Mouse (Mus musculus): Measurements from ENCODE around the gene Tgm2. TPM values are rescaled to one million over a fixed set of nuclear protein-coding genes. Genes with fewer than 3 reads are reported as not detected.

Tgm2 gene
- polyA plus RNA-seq, 2 experiments, result 6.9 to 12.1 TPM

DNA sequence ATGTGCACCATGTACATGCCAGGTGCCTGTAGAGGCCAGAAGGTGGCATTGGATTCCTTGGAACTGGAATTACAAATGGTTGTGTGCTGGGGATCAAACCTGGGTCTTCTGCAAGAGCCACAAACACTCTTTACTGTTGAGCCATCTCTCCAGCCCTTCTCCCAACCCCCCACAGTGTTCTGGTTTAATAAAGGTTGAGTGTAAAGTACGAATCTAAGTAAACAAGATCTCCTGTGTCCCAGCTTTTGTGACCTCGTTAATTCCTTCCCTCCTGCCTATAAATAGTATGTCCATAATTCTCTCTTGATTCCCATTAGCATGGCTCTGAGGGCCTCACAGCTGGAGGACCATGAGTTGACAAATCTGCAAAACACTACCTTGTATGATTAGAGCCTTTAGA lies 68.3 kb downstream of the Tgm2 start:
- Histone ChIP-seq H3K4me2 (replicated peaks; ENCODE audit: low read depth, low read length, severe bottlenecking) (no peak overlapping the region), H3K9me3 (ENCODE audit: control insufficient read depth, low read length) (no peaks in the 10 kb centered on the region), H3K27ac (replicated peaks; ENCODE audit: low read depth, low read length) (no peak overlapping the region), H3K27me3 (ENCODE audit: control insufficient read depth, insufficient read depth, low read length) (no peaks in the 10 kb centered on the region), H3K36me3 (ENCODE audit: control insufficient read depth, insufficient read depth, low read length) (peaks cover 48% of the 10 kb centered on the region), H3K4me3 (replicated peaks; ENCODE audit: low read length) (no peak overlapping the region), H3K9ac (ENCODE audit: low read depth, low read length, severe bottlenecking) (no peak overlapping the region), H3K4me1 (ENCODE audit: control insufficient read depth, insufficient read depth, low read length) (no peaks in the 10 kb centered on the region)
- ATAC-seq (ENCODE audit: low FRiP score, low read depth), result no peak
- TF ChIP-seq POLR2A (IDR thresholded peaks at IDR 0.05; ENCODE audit: borderline replicate concordance, extremely low read depth, insufficient read depth, insufficient read length), result no peak
- DNase-seq (ENCODE audit: low spot score), result no peak
- WGBS, result 30% methylated on average over 2 of the region's 2 CpGs

- H3K4me1 ChIP-seq (ENCODE audit: control insufficient read depth, insufficient read depth, low read length), result no peaks in the 10 kb centered on the region
- H3K27ac ChIP-seq (replicated peaks; ENCODE audit: low read depth, low read length), result no peak overlapping the region
- DNase-seq (ENCODE audit: low spot score), result no peak
- H3K27me3 ChIP-seq (ENCODE audit: control insufficient read depth, insufficient read depth, low read length), result no peaks in the 10 kb centered on the region
- 93% methylated on average over 6 of the region's 6 CpGs for WGBS
- H3K36me3 ChIP-seq (ENCODE audit: control insufficient read depth, insufficient read depth, low read length), result peaks cover 60% of the 10 kb centered on the region
- no peak overlapping the region for H3K4me3 ChIP-seq (replicated peaks; ENCODE audit: low read length)
- H3K4me2 ChIP-seq (replicated peaks; ENCODE audit: low read depth, low read length, severe bottlenecking), result no peak overlapping the region
- H3K9ac ChIP-seq (ENCODE audit: low read depth, low read length, severe bottlenecking), result no peak overlapping the region
- TF ChIP-seq POLR2A (IDR thresholded peaks at IDR 0.05; ENCODE audit: borderline replicate concordance, extremely low read depth, insufficient read depth, insufficient read length), result no peak
- H3K9me3 ChIP-seq (ENCODE audit: control insufficient read depth, low read length), result no peaks in the 10 kb centered on the region
- no peak for ATAC-seq (ENCODE audit: low FRiP score, low read depth)
Measured at GRCm38 (mm10) chr2:158076690-158077089, 69.5 kb downstream of the Tgm2 start.

DNA sequence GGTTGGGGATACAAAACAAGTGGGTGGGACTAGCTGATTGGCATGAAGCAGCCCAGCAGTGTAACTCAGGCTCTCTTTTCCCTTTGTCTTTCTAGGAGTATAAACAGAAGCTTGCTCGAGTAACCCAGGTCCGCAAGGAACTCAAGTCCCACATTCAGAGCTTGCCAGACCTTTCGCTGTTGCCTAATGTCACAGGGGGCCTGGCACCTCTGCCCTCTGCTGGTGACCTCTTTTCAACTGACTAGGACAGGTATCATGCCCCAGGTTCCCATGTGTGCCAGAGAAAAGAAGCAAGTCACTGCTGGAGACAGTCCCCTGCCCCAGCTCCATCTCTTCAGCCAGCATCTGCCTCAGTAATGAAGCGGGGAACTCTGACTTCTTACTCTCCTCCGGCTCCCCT lies 71.4 kb downstream of the Tgm2 start:
- 95% methylated on average over 5 of the region's 5 CpGs for WGBS
- TF ChIP-seq POLR2A (IDR thresholded peaks at IDR 0.05; ENCODE audit: borderline replicate concordance, extremely low read depth, insufficient read depth, insufficient read length), result no peak
- DNase-seq (ENCODE audit: low spot score) (no peak), ATAC-seq (ENCODE audit: low FRiP score, low read depth) (no peak)
- Histone ChIP-seq H3K27me3 (ENCODE audit: control insufficient read depth, insufficient read depth, low read length) (no peaks in the 10 kb centered on the region), H3K4me2 (replicated peaks; ENCODE audit: low read depth, low read length, severe bottlenecking) (no peak overlapping the region), H3K9ac (ENCODE audit: low read depth, low read length, severe bottlenecking) (no peak overlapping the region), H3K9me3 (ENCODE audit: control insufficient read depth, low read length) (no peaks in the 10 kb centered on the region), H3K36me3 (ENCODE audit: control insufficient read depth, insufficient read depth, low read length) (peaks cover 79% of the 10 kb centered on the region), H3K27ac (replicated peaks; ENCODE audit: low read depth, low read length) (no peak overlapping the region), H3K4me3 (replicated peaks; ENCODE audit: low read length) (no peak overlapping the region), H3K4me1 (ENCODE audit: control insufficient read depth, insufficient read depth, low read length) (no peaks in the 10 kb centered on the region)

GRCm38 (mm10) chr2:158071633-158071995 lies 74.6 kb downstream of the Tgm2 start:
- WGBS, result 91% methylated on average over 5 of the region's 5 CpGs

GRCm38 (mm10) chr2:158070885-158071632 lies 75.2 kb downstream of the Tgm2 start:
- WGBS, result 75% methylated on average over 3 of the region's 3 CpGs
- peaks cover 82% of the 10 kb centered on the region for H3K36me3 ChIP-seq (ENCODE audit: control insufficient read depth, insufficient read depth, low read length)

More at GRCm38 (mm10) chr2:158071633-158071995, 74.6 kb downstream of the Tgm2 start:
- TF ChIP-seq POLR2A (IDR thresholded peaks at IDR 0.05; ENCODE audit: borderline replicate concordance, extremely low read depth, insufficient read depth, insufficient read length), result no peak
- DNase-seq (ENCODE audit: low spot score), result no peak
- Histone ChIP-seq H3K27ac (replicated peaks; ENCODE audit: low read depth, low read length) (no peak overlapping the region), H3K27me3 (ENCODE audit: control insufficient read depth, insufficient read depth, low read length) (no peaks in the 10 kb centered on the region), H3K9ac (ENCODE audit: low read depth, low read length, severe bottlenecking) (no peak overlapping the region), H3K4me2 (replicated peaks; ENCODE audit: low read depth, low read length, severe bottlenecking) (no peak overlapping the region), H3K4me3 (replicated peaks; ENCODE audit: low read length) (no peak overlapping the region), H3K9me3 (ENCODE audit: control insufficient read depth, low read length) (no peaks in the 10 kb centered on the region), H3K36me3 (ENCODE audit: control insufficient read depth, insufficient read depth, low read length) (peaks cover 82% of the 10 kb centered on the region), H3K4me1 (ENCODE audit: control insufficient read depth, insufficient read depth, low read length) (no peaks in the 10 kb centered on the region)
- ATAC-seq (ENCODE audit: low FRiP score, low read depth), result no peak

More at GRCm38 (mm10) chr2:158070885-158071632, 75.2 kb downstream of the Tgm2 start:
- no peaks in the 10 kb centered on the region for H3K4me1 ChIP-seq (ENCODE audit: control insufficient read depth, insufficient read depth, low read length)
- no peak overlapping the region for H3K4me3 ChIP-seq (replicated peaks; ENCODE audit: low read length)
- H3K9ac ChIP-seq (ENCODE audit: low read depth, low read length, severe bottlenecking), result no peak overlapping the region
- H3K27me3 ChIP-seq (ENCODE audit: control insufficient read depth, insufficient read depth, low read length), result no peaks in the 10 kb centered on the region
- no peaks in the 10 kb centered on the region for H3K9me3 ChIP-seq (ENCODE audit: control insufficient read depth, low read length)
- no peak overlapping the region for H3K27ac ChIP-seq (replicated peaks; ENCODE audit: low read depth, low read length)
- DNase-seq (ENCODE audit: low spot score) (no peak), ATAC-seq (ENCODE audit: low FRiP score, low read depth) (no peak)
- H3K4me2 ChIP-seq (replicated peaks; ENCODE audit: low read depth, low read length, severe bottlenecking), result no peak overlapping the region
- no peak for TF ChIP-seq POLR2A (IDR thresholded peaks at IDR 0.05; ENCODE audit: borderline replicate concordance, extremely low read depth, insufficient read depth, insufficient read length)
